Mouse (Mus musculus) E14TG2a.4 (cell line): ENCODE results near the gene Zfhx3.

Source experiments
- CTCF ChIP-seq: conservative IDR thresholded peaks from 2 replicates; pipeline ENCODE4 v1.5.1; 2014; ENCODE audit warnings: low read length
- NANOG ChIP-seq: IDR thresholded peaks from 2 replicates; pipeline ENCODE4 v1.6.1; 2014; ENCODE audit warnings: borderline replicate concordance, low read length, mixed read lengths
- POU5F1 ChIP-seq: IDR thresholded peaks from 2 replicates; pipeline ENCODE4 v1.6.1; 2014; ENCODE audit warnings: low read length, borderline replicate concordance

DNA sequence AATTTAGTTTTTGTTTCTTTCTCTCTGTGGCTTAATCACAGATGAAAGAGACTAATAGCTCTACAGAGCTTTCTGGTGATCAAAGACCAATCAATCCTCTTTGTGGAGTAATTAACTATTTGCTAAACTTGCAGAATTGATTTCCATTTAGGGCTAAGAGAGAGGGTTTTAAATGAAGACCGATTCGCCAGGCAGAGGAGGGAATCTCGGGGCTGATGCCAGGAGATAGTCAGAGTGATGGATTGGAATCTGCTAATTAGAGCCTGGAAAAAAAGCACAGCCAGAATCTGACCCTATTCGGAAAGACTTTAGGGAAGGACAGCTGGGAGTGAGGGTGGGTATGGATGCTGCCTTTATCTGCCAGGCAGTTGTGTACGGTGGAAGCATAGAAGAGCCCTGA, 490.9 kb downstream of the Zfhx3 start:
- TF ChIP-seq CTCF (no peak), NANOG (no peak), POU5F1 (no peak)
